ENCODE assay signal across 13 mouse cellular contexts in genomic region chr11:70657991-70658390, GRCm38 (mm10). TPM values are rescaled to one million over a fixed set of nuclear protein-coding genes. Genes with fewer than 3 reads are reported as not detected.
DNase-seq lines count a peak whose midpoint lies in the region; ATAC-seq and TF ChIP-seq lines count a peak whose summit lies in the region.
"Had no signal": no experiment of that assay in that cellular context is flagged by ENCODE, and none has a peak within 500 bp of the region (broad histone marks: within the 10 kb centered on the region; RNA-seq: fewer than 3 reads in every experiment).

No protein-coding gene starts in this region.

- TF ChIP-seq CTCF in hindbrain, postnatal 0 days (IDR thresholded peaks at IDR 0.05; ENCODE audit: low read depth) = no peak
- no peak for TF ChIP-seq CTCF in thymus, adult 2 months (IDR thresholded peaks at IDR 0.05; ENCODE audit: borderline replicate concordance, control insufficient read depth, extremely low read depth, insufficient read depth, low read length, poor library complexity)

- ATAC-seq in forebrain, embryonic 11.5 days (replicated peaks; ENCODE audit: low FRiP score) = no peak
- no peak for ATAC-seq in hindbrain, postnatal 0 days
- no peak for ATAC-seq in hindbrain, embryonic 16.5 days
- ATAC-seq in liver, embryonic 13.5 days (ENCODE audit: low read depth) = no peak

- peaks cover 46% of the 10 kb centered on the region for H3K4me1 ChIP-seq in forebrain, embryonic 10.5 days
- H3K4me1 ChIP-seq in forebrain, embryonic 11.5 days (replicated peaks; ENCODE audit: control insufficient read depth, insufficient read depth, low read length) = peaks cover 17% of the 10 kb centered on the region
- H3K4me1 ChIP-seq in hindbrain, postnatal 0 days (ENCODE audit: insufficient read depth, low read length) = 0 out of 2 replicates have a peak, but pooled peaks cover 7% of the 10 kb centered on the region
- peaks cover 15% of the 10 kb centered on the region for H3K4me1 ChIP-seq in hindbrain, embryonic 16.5 days (ENCODE audit: control insufficient read depth, insufficient read depth, low read depth, low read length)
- H3K4me1 ChIP-seq in thymus, adult 2 months (replicated peaks; ENCODE audit: control insufficient read depth, insufficient read depth, low read length) = peaks cover 31% of the 10 kb centered on the region
- peaks cover 39% of the 10 kb centered on the region for H3K4me1 ChIP-seq in liver, embryonic 13.5 days (replicated peaks)

- H3K27me3 ChIP-seq in forebrain, embryonic 10.5 days (ENCODE audit: poor library complexity, severe bottlenecking) = no peaks in the 10 kb centered on the region
- no peaks in the 10 kb centered on the region for H3K27me3 ChIP-seq in forebrain, embryonic 11.5 days (ENCODE audit: control insufficient read depth, insufficient read depth, low read length)
- H3K27me3 ChIP-seq in hindbrain, postnatal 0 days (ENCODE audit: insufficient read depth, low read length) = no peaks in the 10 kb centered on the region
- H3K27me3 ChIP-seq in hindbrain, embryonic 16.5 days (replicated peaks; ENCODE audit: control insufficient read depth, insufficient read depth, low read length) = no peaks in the 10 kb centered on the region
- H3K27me3 ChIP-seq in thymus, adult 2 months (ENCODE audit: control insufficient read depth, insufficient read depth, low read length) = no peaks in the 10 kb centered on the region
- no peaks in the 10 kb centered on the region for H3K27me3 ChIP-seq in liver, embryonic 13.5 days

- H3K27ac ChIP-seq in forebrain, embryonic 10.5 days = peak overlapping the region; percentile 99
- H3K27ac ChIP-seq in forebrain, embryonic 11.5 days (ENCODE audit: low read depth, low read length) = no peak overlapping the region
- no peak overlapping the region for H3K27ac ChIP-seq in hindbrain, postnatal 0 days
- H3K27ac ChIP-seq in hindbrain, embryonic 16.5 days (ENCODE audit: low read depth, low read length) = no peak overlapping the region
- H3K27ac ChIP-seq in thymus, adult 2 months (ENCODE audit: control insufficient read depth, insufficient read depth, low read length) = peak overlapping the region; percentile 20; the same call in 1 of the 2 replicates
- H3K27ac ChIP-seq in liver, embryonic 13.5 days = peak overlapping the region; percentile 99
- H3K27ac ChIP-seq: hindbrain, embryonic 13.5 days; kidney, postnatal 0 days had no signal

- no peak overlapping the region for H3K9ac ChIP-seq in forebrain, embryonic 11.5 days (ENCODE audit: low read length)
- H3K9ac ChIP-seq in hindbrain, postnatal 0 days (replicated peaks; ENCODE audit: low read length) = 0 out of 2 replicates have a peak overlapping the region, but pooled peaks have one; percentile 1
- H3K9ac ChIP-seq in hindbrain, embryonic 16.5 days (ENCODE audit: low read depth, low read length) = no peak overlapping the region
- H3K9ac ChIP-seq in liver, embryonic 13.5 days = no peak overlapping the region
- H3K9ac ChIP-seq: hindbrain, embryonic 13.5 days had no signal

- H3K9me3 ChIP-seq in forebrain, embryonic 10.5 days = no peaks in the 10 kb centered on the region
- no peaks in the 10 kb centered on the region for H3K9me3 ChIP-seq in forebrain, embryonic 11.5 days (ENCODE audit: control insufficient read depth, low read length)
- H3K9me3 ChIP-seq in hindbrain, postnatal 0 days (ENCODE audit: low read length) = no peaks in the 10 kb centered on the region
- no peaks in the 10 kb centered on the region for H3K9me3 ChIP-seq in hindbrain, embryonic 16.5 days (ENCODE audit: control insufficient read depth, low read length)
- no peaks in the 10 kb centered on the region for H3K9me3 ChIP-seq in liver, embryonic 13.5 days (replicated peaks)
- H3K9me3 ChIP-seq: G1E; hindbrain, embryonic 13.5 days had no signal

- WGBS in forebrain, embryonic 10.5 days = 54% methylated on average over 9 of the region's 9 CpGs
- WGBS in forebrain, embryonic 11.5 days = 61% methylated on average over 9 of the region's 9 CpGs
- WGBS in hindbrain, postnatal 0 days = 64% methylated on average over 9 of the region's 9 CpGs
- WGBS in hindbrain, embryonic 16.5 days = 65% methylated on average over 9 of the region's 9 CpGs
- whole genome bisulfite sequencing in thymus, adult 2 months = 84% methylated on average over 9 of the region's 9 CpGs
- 70% methylated on average over 9 of the region's 9 CpGs for WGBS in liver, embryonic 13.5 days (ENCODE audit: insufficient replicate concordance)

- H3K4me2 ChIP-seq in forebrain, embryonic 11.5 days (ENCODE audit: low read depth, low read length, severe bottlenecking) = no peak overlapping the region
- H3K4me2 ChIP-seq in hindbrain, postnatal 0 days (ENCODE audit: low read depth, low read length) = no peak overlapping the region
- H3K4me2 ChIP-seq in hindbrain, embryonic 16.5 days (ENCODE audit: low read length) = no peak overlapping the region
- no peak overlapping the region for H3K4me2 ChIP-seq in liver, embryonic 13.5 days
- H3K4me2 ChIP-seq: hindbrain, embryonic 13.5 days had no signal

- peaks cover 40% of the 10 kb centered on the region for H3K36me3 ChIP-seq in forebrain, embryonic 10.5 days (replicated peaks)
- H3K36me3 ChIP-seq in forebrain, embryonic 11.5 days (ENCODE audit: control insufficient read depth, insufficient read depth, low read length) = peaks cover 3% of the 10 kb centered on the region; the same call in 1 of the 2 replicates
- H3K36me3 ChIP-seq in hindbrain, postnatal 0 days (ENCODE audit: insufficient read depth, low read length) = peaks cover 11% of the 10 kb centered on the region; the same call in 1 of the 2 replicates
- peaks cover 7% of the 10 kb centered on the region; the same call in 1 of the 2 replicates for H3K36me3 ChIP-seq in hindbrain, embryonic 16.5 days (ENCODE audit: control insufficient read depth, insufficient read depth, low read length)
- H3K36me3 ChIP-seq in thymus, adult 2 months (ENCODE audit: control insufficient read depth, insufficient read depth, low read length) = peaks cover 13% of the 10 kb centered on the region
- H3K36me3 ChIP-seq in liver, embryonic 13.5 days = peaks cover 25% of the 10 kb centered on the region

- H3K4me3 ChIP-seq in forebrain, embryonic 10.5 days = peak overlapping the region; percentile 99
- H3K4me3 ChIP-seq in forebrain, embryonic 11.5 days (ENCODE audit: low read depth, low read length) = no peak overlapping the region
- H3K4me3 ChIP-seq in hindbrain, postnatal 0 days (ENCODE audit: low read length) = no peak overlapping the region
- no peak overlapping the region for H3K4me3 ChIP-seq in hindbrain, embryonic 16.5 days (ENCODE audit: low read length)
- no peak overlapping the region for H3K4me3 ChIP-seq in thymus, adult 2 months (ENCODE audit: control insufficient read depth, insufficient read depth, low read length)
- no peak overlapping the region for H3K4me3 ChIP-seq in liver, embryonic 13.5 days (replicated peaks)
- H3K4me3 ChIP-seq: hindbrain, embryonic 13.5 days had no signal

- TF ChIP-seq POLR2A in thymus, adult 2 months (IDR thresholded peaks at IDR 0.05; ENCODE audit: control insufficient read depth, extremely low read depth, insufficient read depth, low read length, poor library complexity) = no peak

- no peak for DNase-seq in forebrain, embryonic 10.5 days (ENCODE audit: extremely low spot score, low spot score)
- DNase-seq in forebrain, embryonic 11.5 days (ENCODE audit: low spot score) = no peak
- DNase-seq in hindbrain, postnatal 0 days (ENCODE audit: low spot score) = no peak
- DNase-seq in thymus, adult 2 months = no peak
- no peak for DNase-seq in thymus, adult 18-20 months
- DNase-seq in liver, embryonic 13.5 days = no peak
- no peak for DNase-seq in layer of hippocampus, postnatal 36 days
- DNase-seq: adrenal gland, postnatal 25 days; cerebellum, adult 11 months had no signal

RNA-seq across cellular contexts. Expression of gene Eno3, which starts 1.0 kb away (rescaled TPM):
- polyA plus RNA-seq in forebrain, embryonic 10.5 days (2016; fragmentation: Nextera tagmentation; extraction: Ambion mirVana) = 33.4 and 44.7 TPM in 2 replicates
- polyA plus RNA-seq in forebrain, embryonic 11.5 days (2014; fragmentation: Nextera tagmentation; extraction: Ambion mirVana) = 16.6 and 17.4 TPM in 2 replicates
- 12.4 and 17.7 TPM in 2 replicates for total RNA-seq in hindbrain, postnatal 0 days (2014; rRNA removed)
- polyA plus RNA-seq in hindbrain, postnatal 0 days (2015; fragmentation: Nextera tagmentation; extraction: Ambion mirVana) = 5.9 and 8.3 TPM in 2 replicates
- 6.0 and 16.3 TPM in 2 replicates for polyA plus RNA-seq in hindbrain, embryonic 16.5 days (2015; fragmentation: Nextera tagmentation; extraction: Ambion mirVana)
- 25.3 and 75.8 TPM in 2 replicates for polyA plus RNA-seq in thymus, adult 2 months (2012; rRNA removed)
- polyA plus RNA-seq in liver, embryonic 13.5 days (2015; fragmentation: Nextera tagmentation; extraction: Ambion mirVana) = 5.5 and 6.7 TPM in 2 replicates
- 1 to 10 TPM; 5.2 to 7.4 TPM for total RNA-seq in layer of hippocampus, postnatal 36 days (2021)

RNA-seq across cellular contexts. Expression of gene Pfn1, which starts 3.5 kb away (rescaled TPM):
- 1,843 and 1,871 TPM in 2 replicates for polyA plus RNA-seq in forebrain, embryonic 10.5 days (2016; fragmentation: Nextera tagmentation; extraction: Ambion mirVana)
- polyA plus RNA-seq in forebrain, embryonic 11.5 days (2014; fragmentation: Nextera tagmentation; extraction: Ambion mirVana) = 1,387 and 1,399 TPM in 2 replicates
- total RNA-seq in hindbrain, postnatal 0 days (2014; rRNA removed) = 460 and 560 TPM in 2 replicates
- polyA plus RNA-seq in hindbrain, postnatal 0 days (2015; fragmentation: Nextera tagmentation; extraction: Ambion mirVana) = 606 and 634 TPM in 2 replicates
- 638 and 764 TPM in 2 replicates for polyA plus RNA-seq in hindbrain, embryonic 16.5 days (2015; fragmentation: Nextera tagmentation; extraction: Ambion mirVana)
- polyA plus RNA-seq in thymus, adult 2 months (2012; rRNA removed) = 3,213 and 4,498 TPM in 2 replicates
- 1,347 and 1,531 TPM in 2 replicates for polyA plus RNA-seq in liver, embryonic 13.5 days (2015; fragmentation: Nextera tagmentation; extraction: Ambion mirVana)
- 100 to 1,000 TPM; 346 to 373 TPM for total RNA-seq in layer of hippocampus, postnatal 36 days (2021)

RNA-seq across cellular contexts. Expression of gene Slc25a11, which starts 10.7 kb away (rescaled TPM):
- 138 TPM in 2 replicates for polyA plus RNA-seq in forebrain, embryonic 10.5 days (2016; fragmentation: Nextera tagmentation; extraction: Ambion mirVana)
- 129 and 137 TPM in 2 replicates for polyA plus RNA-seq in forebrain, embryonic 11.5 days (2014; fragmentation: Nextera tagmentation; extraction: Ambion mirVana)
- 154 and 160 TPM in 2 replicates for total RNA-seq in hindbrain, postnatal 0 days (2014; rRNA removed)
- 168 and 171 TPM in 2 replicates for polyA plus RNA-seq in hindbrain, postnatal 0 days (2015; fragmentation: Nextera tagmentation; extraction: Ambion mirVana)
- 185 and 191 TPM in 2 replicates for polyA plus RNA-seq in hindbrain, embryonic 16.5 days (2015; fragmentation: Nextera tagmentation; extraction: Ambion mirVana)
- 132 and 162 TPM in 2 replicates for polyA plus RNA-seq in thymus, adult 2 months (2012; rRNA removed)
- polyA plus RNA-seq in liver, embryonic 13.5 days (2015; fragmentation: Nextera tagmentation; extraction: Ambion mirVana) = 72.8 and 73.8 TPM in 2 replicates
- total RNA-seq in layer of hippocampus, postnatal 36 days (2021) = 100 to 1,000 TPM; 115 to 119 TPM

RNA-seq across cellular contexts. Expression of gene Rnf167, which starts 11.0 kb away (rescaled TPM):
- polyA plus RNA-seq in forebrain, embryonic 10.5 days (2016; fragmentation: Nextera tagmentation; extraction: Ambion mirVana) = 71.3 and 79.9 TPM in 2 replicates
- polyA plus RNA-seq in forebrain, embryonic 11.5 days (2014; fragmentation: Nextera tagmentation; extraction: Ambion mirVana) = 88.0 and 90.0 TPM in 2 replicates
- total RNA-seq in hindbrain, postnatal 0 days (2014; rRNA removed) = 70.2 and 87.3 TPM in 2 replicates
- 100 and 105 TPM in 2 replicates for polyA plus RNA-seq in hindbrain, postnatal 0 days (2015; fragmentation: Nextera tagmentation; extraction: Ambion mirVana)
- 105 and 110 TPM in 2 replicates for polyA plus RNA-seq in hindbrain, embryonic 16.5 days (2015; fragmentation: Nextera tagmentation; extraction: Ambion mirVana)
- polyA plus RNA-seq in thymus, adult 2 months (2012; rRNA removed) = 285 and 346 TPM in 2 replicates
- 74.2 and 81.0 TPM in 2 replicates for polyA plus RNA-seq in liver, embryonic 13.5 days (2015; fragmentation: Nextera tagmentation; extraction: Ambion mirVana)
- 10 to 100 TPM; 85.6 to 88.0 TPM for total RNA-seq in layer of hippocampus, postnatal 36 days (2021)

RNA-seq across cellular contexts. Expression of gene Spag7, which starts 11.2 kb away (rescaled TPM):
- 176 and 181 TPM in 2 replicates for polyA plus RNA-seq in forebrain, embryonic 10.5 days (2016; fragmentation: Nextera tagmentation; extraction: Ambion mirVana)
- polyA plus RNA-seq in forebrain, embryonic 11.5 days (2014; fragmentation: Nextera tagmentation; extraction: Ambion mirVana) = 160 and 167 TPM in 2 replicates
- 31.9 and 43.1 TPM in 2 replicates for total RNA-seq in hindbrain, postnatal 0 days (2014; rRNA removed)
- polyA plus RNA-seq in hindbrain, postnatal 0 days (2015; fragmentation: Nextera tagmentation; extraction: Ambion mirVana) = 138 and 142 TPM in 2 replicates
- polyA plus RNA-seq in hindbrain, embryonic 16.5 days (2015; fragmentation: Nextera tagmentation; extraction: Ambion mirVana) = 151 and 161 TPM in 2 replicates
- 27.5 and 32.2 TPM in 2 replicates for polyA plus RNA-seq in thymus, adult 2 months (2012; rRNA removed)
- 69.2 and 72.4 TPM in 2 replicates for polyA plus RNA-seq in liver, embryonic 13.5 days (2015; fragmentation: Nextera tagmentation; extraction: Ambion mirVana)
- 10 to 100 TPM; 48.2 to 50.8 TPM for total RNA-seq in layer of hippocampus, postnatal 36 days (2021)

Comparison
In these comparisons a context has a peak if more than half of its experiments do, and no peak if none do; other contexts are left out.
1. H3K27ac ChIP-seq: peak in forebrain, embryonic 10.5 days (single experiment), thymus, adult 2 months (single experiment) and liver, embryonic 13.5 days (single experiment); none in forebrain, embryonic 11.5 days (single experiment), hindbrain, postnatal 0 days (single experiment) and hindbrain, embryonic 16.5 days (single experiment).